ENCODE assay signal across 23 mouse cellular contexts in genomic region chr11:116666566-116666965, GRCm38 (mm10). TPM values are rescaled to one million over a fixed set of nuclear protein-coding genes. Genes with fewer than 3 reads are reported as not detected.
DNase-seq lines count a peak whose midpoint lies in the region; ATAC-seq and TF ChIP-seq lines count a peak whose summit lies in the region.
"Had no signal": no experiment of that assay in that cellular context is flagged by ENCODE, and none has a peak within 500 bp of the region (broad histone marks: within the 10 kb centered on the region; RNA-seq: fewer than 3 reads in every experiment).

No protein-coding gene starts in this region.

- no peak overlapping the region for H3ac ChIP-seq in C2C12 (ENCODE audit: control insufficient read depth, insufficient read length, low read depth)

- H3K4me2 ChIP-seq in intestine, embryonic 15.5 days (replicated peaks) = no peak overlapping the region
- no peak overlapping the region for H3K4me2 ChIP-seq in midbrain, embryonic 11.5 days
- H3K4me2 ChIP-seq: forebrain, embryonic 13.5 days had no signal

- H3K27me3 ChIP-seq in C2C12 (ENCODE audit: control insufficient read depth, insufficient read depth, insufficient read length) = peaks cover 4% of the 10 kb centered on the region
- peaks cover 6% of the 10 kb centered on the region; the same call in 1 of the 2 replicates for H3K27me3 ChIP-seq in intestine, embryonic 15.5 days (replicated peaks)
- no peaks in the 10 kb centered on the region for H3K27me3 ChIP-seq in midbrain, embryonic 11.5 days (ENCODE audit: control insufficient read depth, insufficient read depth, low read length)

- peak; percentile 97 for DNase-seq in heart, adult 11 months
- no peak for DNase-seq in heart, postnatal 25 days (ENCODE audit: low spot score)
- peak; percentile 69 for DNase-seq in fat pad, adult 2 months (ENCODE audit: extremely low read depth, low read depth, low spot score)
- peak; percentile 68 for DNase-seq in lung, postnatal 14 days
- no peak for DNase-seq in midbrain, embryonic 11.5 days (ENCODE audit: low spot score, missing footprints)
- no peak for DNase-seq in cerebellum, adult 9-10 months
- DNase-seq: adrenal gland, adult 8-10 months; B cell, adult 2 months; cerebellum, adult 2 months; kidney, adult 11 months; kidney, postnatal 25 days; left cerebral cortex, postnatal 4 days; liver; right cerebral cortex, postnatal 14 days had no signal

- TF ChIP-seq CTCF in C2C12 (IDR thresholded peaks at IDR 0.05; ENCODE audit: control insufficient read depth, insufficient read depth, insufficient read length) = no peak

- intact Hi-C loops in heart, postnatal 25 days (cut with DNase I) = no loop called here

- no peak overlapping the region for H3K4me3 ChIP-seq in C2C12 (ENCODE audit: insufficient read depth, poor library complexity, severe bottlenecking)
- no peak overlapping the region for H3K4me3 ChIP-seq in intestine, embryonic 15.5 days (replicated peaks)
- H3K4me3 ChIP-seq in midbrain, embryonic 11.5 days (ENCODE audit: low read depth, low read length) = no peak overlapping the region
- H3K4me3 ChIP-seq: forebrain, embryonic 13.5 days; left cerebral cortex, adult 2 months had no signal

- H3K4me1 ChIP-seq in intestine, embryonic 15.5 days (replicated peaks) = peaks cover 19% of the 10 kb centered on the region; the same call in 1 of the 2 replicates
- peaks cover 26% of the 10 kb centered on the region for H3K4me1 ChIP-seq in midbrain, embryonic 11.5 days (ENCODE audit: control insufficient read depth, insufficient read depth, low read length)

- H3K36me3 ChIP-seq in C2C12 (ENCODE audit: control insufficient read depth, insufficient read depth) = no peaks in the 10 kb centered on the region
- no peaks in the 10 kb centered on the region for H3K36me3 ChIP-seq in intestine, embryonic 15.5 days
- no peaks in the 10 kb centered on the region for H3K36me3 ChIP-seq in midbrain, embryonic 11.5 days (ENCODE audit: control insufficient read depth, insufficient read depth, low read length)

- peaks cover 4% of the 10 kb centered on the region for H3K79me2 ChIP-seq in C2C12 (ENCODE audit: control insufficient read depth, insufficient read depth)

- ATAC-seq in intestine, embryonic 15.5 days = no peak
- no peak for ATAC-seq in midbrain, embryonic 11.5 days (ENCODE audit: low FRiP score)
- ATAC-seq: forebrain, embryonic 13.5 days; hindbrain, postnatal 0 days had no signal

- no peak overlapping the region for H3K9ac ChIP-seq in intestine, embryonic 15.5 days
- H3K9ac ChIP-seq in midbrain, embryonic 11.5 days (ENCODE audit: low read length) = no peak overlapping the region
- H3K9ac ChIP-seq: forebrain, embryonic 13.5 days had no signal

- no peak overlapping the region for H3K27ac ChIP-seq in intestine, embryonic 15.5 days
- no peak overlapping the region for H3K27ac ChIP-seq in midbrain, embryonic 11.5 days (ENCODE audit: low read depth, low read length)
- H3K27ac ChIP-seq: forebrain, embryonic 13.5 days; hindbrain, postnatal 0 days; left cerebral cortex, adult 2 months had no signal

- 73% methylated on average over 9 of the region's 9 CpGs for WGBS in intestine, embryonic 15.5 days
- WGBS in midbrain, embryonic 11.5 days = 76% methylated on average over 9 of the region's 9 CpGs

- no peaks in the 10 kb centered on the region for H3K9me3 ChIP-seq in intestine, embryonic 15.5 days
- no peaks in the 10 kb centered on the region for H3K9me3 ChIP-seq in midbrain, embryonic 11.5 days (ENCODE audit: control insufficient read depth, low read length)
- H3K9me3 ChIP-seq: forebrain, embryonic 13.5 days had no signal

- H3K79me3 ChIP-seq in C2C12 (ENCODE audit: low read depth) = peaks cover under 1% of the 10 kb centered on the region

TF ChIP-seq in C2C12, 6 proteins besides CTCF, POLR2A, EP300 and RAD21:
- no peak for TF ChIP-seq MYOD1 (IDR thresholded peaks at IDR 0.05; ENCODE audit: control insufficient read depth, insufficient read length, low read depth)
- TF ChIP-seq CEBPB (IDR thresholded peaks at IDR 0.05; ENCODE audit: low read depth) = peak; percentile 18

RNA-seq across cellular contexts. Expression of gene Cygb, which starts 12.5 kb away (rescaled TPM):
- 10 to 100 TPM; 34.8 to 49.8 TPM for total RNA-seq in heart, postnatal 25 days (2021)
- polyA plus RNA-seq in C2C12 (2012; fragmentation: generic; extraction: Trizol) = 0.95 TPM
- polyA plus RNA-seq in intestine, embryonic 15.5 days (2015; fragmentation: Nextera tagmentation; extraction: Ambion mirVana) = 12.5 and 12.9 TPM in 2 replicates
- 1.7 and 2.1 TPM in 2 replicates for polyA plus RNA-seq in midbrain, embryonic 11.5 days (2014; fragmentation: Nextera tagmentation; extraction: Ambion mirVana)
- total RNA-seq: hematopoietic stem cell, adult 5-6 weeks; megakaryocyte-erythroid progenitor cell, adult 5-6 weeks had no signal

RNA-seq across cellular contexts. Expression of gene Prcd, which starts 13.2 kb away (rescaled TPM):
- total RNA-seq in heart, postnatal 25 days (2021) = 1 to 10 TPM; 1.0 to 1.6 TPM
- polyA plus RNA-seq in C2C12 (2012; fragmentation: generic; extraction: Trizol) = 1.2 TPM
- 1.0 and 1.3 TPM in 2 replicates for polyA plus RNA-seq in intestine, embryonic 15.5 days (2015; fragmentation: Nextera tagmentation; extraction: Ambion mirVana)
- 0.22 and 1.0 TPM in 2 replicates for polyA plus RNA-seq in midbrain, embryonic 11.5 days (2014; fragmentation: Nextera tagmentation; extraction: Ambion mirVana)
- total RNA-seq: midbrain, postnatal 0 days; neutrophil, adult 5-6 weeks had no signal

RNA-seq across cellular contexts. Expression of gene Rhbdf2, which starts 39.7 kb away (rescaled TPM):
- total RNA-seq in heart, postnatal 25 days (2021) = 10 to 100 TPM; 10.6 to 12.8 TPM
- polyA plus RNA-seq in C2C12 (2012; fragmentation: generic; extraction: Trizol) = 1.9 TPM
- 8.4 and 8.9 TPM in 2 replicates for polyA plus RNA-seq in intestine, embryonic 15.5 days (2015; fragmentation: Nextera tagmentation; extraction: Ambion mirVana)
- 1.2 and 1.3 TPM in 2 replicates for polyA plus RNA-seq in midbrain, embryonic 11.5 days (2014; fragmentation: Nextera tagmentation; extraction: Ambion mirVana)

Comparison
In these comparisons a context has a peak if more than half of its experiments do, and no peak if none do; other contexts are left out.
1. DNase-seq: peak in heart, adult 11 months (single experiment), fat pad, adult 2 months (single experiment) and lung, postnatal 14 days (single experiment); none in heart, postnatal 25 days (single experiment), midbrain, embryonic 11.5 days (single experiment) and cerebellum, adult 9-10 months (single experiment).